Comparison of ENCODE assay signal across 9 mouse cellular contexts in the genomic region with DNA sequence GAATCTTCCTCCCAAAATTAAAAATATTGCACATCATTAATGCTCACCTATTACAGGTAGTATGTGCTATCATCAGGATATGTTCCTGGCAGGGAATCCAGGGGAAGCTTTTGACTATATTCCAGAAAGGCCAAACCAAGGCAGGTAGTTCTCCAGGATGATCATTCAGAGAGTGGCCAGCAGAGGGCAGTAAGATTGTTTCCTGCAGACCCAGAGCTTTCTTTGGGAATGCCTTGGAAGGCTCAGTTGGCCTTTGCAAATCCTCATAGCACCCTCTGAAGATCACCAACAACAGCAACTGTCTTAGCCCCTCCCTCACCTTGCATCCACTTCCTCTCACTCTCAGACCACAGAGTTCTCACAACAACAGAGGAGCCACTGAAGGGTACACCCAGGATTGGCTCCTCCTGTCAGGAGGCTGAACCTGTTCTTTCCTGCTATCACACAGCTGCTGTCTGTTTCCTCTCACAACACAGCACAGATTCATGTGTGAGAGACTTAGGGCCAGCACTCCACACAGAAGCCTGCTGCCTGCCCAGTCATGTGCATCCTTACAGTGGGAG. TPM values are rescaled to one million over a fixed set of nuclear protein-coding genes. Genes with fewer than 3 reads are reported as not detected.
A peak's percentile ranks its signal among the peaks of the same experiment; 100 is the strongest.
DNase-seq lines count a peak whose midpoint lies in the region; TF ChIP-seq lines count a peak whose summit lies in the region.
"Had no signal": no experiment of that assay in that cellular context is flagged by ENCODE, and none has a peak within 500 bp of the region (broad histone marks: within the 10 kb centered on the region; RNA-seq: fewer than 3 reads in every experiment).

No protein-coding gene starts in this region.

- peak; percentile 73 for TF ChIP-seq CTCF in layer of hippocampus, adult 2 months (conservative IDR thresholded peaks at IDR 0.05)

- H3K4me3 ChIP-seq in layer of hippocampus, adult 2 months = no peak overlapping the region
- H3K4me3 ChIP-seq: myocyte had no signal

- peak; percentile 20 for DNase-seq in adrenal gland, postnatal 14 days
- no peak for DNase-seq in adrenal gland, postnatal 10 days
- DNase-seq in layer of hippocampus, adult 2 months (ENCODE audit: low spot score in 2 of 2) = no peak
- no peak for DNase-seq in layer of hippocampus, adult 8-10 months (ENCODE audit: low spot score in 2 of 2)
- peak; percentile 60 for DNase-seq in R1 (ENCODE audit: low read depth, low spot score)
- peak; percentile 18 for DNase-seq in lung, postnatal 36 days
- DNase-seq in testis, postnatal 10 days (ENCODE audit: low spot score) = no peak
- no peak for DNase-seq in frontal cortex, postnatal 10 days (ENCODE audit: low spot score in 2 of 2)

- H3K27ac ChIP-seq in layer of hippocampus, adult 2 months = no peak overlapping the region

RNA-seq across cellular contexts. Expression of a gene that starts 23.0 kb away (rescaled TPM):
- 0.64 TPM in 1 of 2 replicates, not detected in the other for total RNA-seq in adrenal gland, postnatal 14 days (2021)
- under 1 TPM; 0.06 to 0.15 TPM for total RNA-seq in adrenal gland, postnatal 10 days (2021)
- total RNA-seq in layer of hippocampus, adult 2 months (2021) = not detected
- total RNA-seq in layer of hippocampus, adult 8-10 months (2022) = not detected

Comparison
In these comparisons a context has a peak if more than half of its experiments do, and no peak if none do; other contexts are left out.
1. DNase-seq: peak in adrenal gland, postnatal 14 days (single experiment), R1 (single experiment) and lung, postnatal 36 days (single experiment); none in adrenal gland, postnatal 10 days (single experiment), layer of hippocampus, adult 2 months (0 of 2), layer of hippocampus, adult 8-10 months (0 of 2), testis, postnatal 10 days (single experiment) and frontal cortex, postnatal 10 days (0 of 2).